Mouse (Mus musculus) CH12F3 (cell line): ENCODE data around the gene Rundc3a.

Experiments used
- in situ Hi-C: fragments of 300-500 bp; cut with MboI; formaldehyde crosslinking; loops from 2 replicates; pipeline ENCODE4 v1.14.3; 2020; ENCODE audit warnings: low sequenced_read_pairs

Rundc3a gene

GRCm38 (mm10) chr11:102408344-102408876 is 15.2 kb downstream of the Rundc3a start:
- in situ Hi-C loops = loop anchor here (5.0 kb wide), 1 partner anchor 86 kb away; no protein-coding TSS in a partner anchor

DNA sequence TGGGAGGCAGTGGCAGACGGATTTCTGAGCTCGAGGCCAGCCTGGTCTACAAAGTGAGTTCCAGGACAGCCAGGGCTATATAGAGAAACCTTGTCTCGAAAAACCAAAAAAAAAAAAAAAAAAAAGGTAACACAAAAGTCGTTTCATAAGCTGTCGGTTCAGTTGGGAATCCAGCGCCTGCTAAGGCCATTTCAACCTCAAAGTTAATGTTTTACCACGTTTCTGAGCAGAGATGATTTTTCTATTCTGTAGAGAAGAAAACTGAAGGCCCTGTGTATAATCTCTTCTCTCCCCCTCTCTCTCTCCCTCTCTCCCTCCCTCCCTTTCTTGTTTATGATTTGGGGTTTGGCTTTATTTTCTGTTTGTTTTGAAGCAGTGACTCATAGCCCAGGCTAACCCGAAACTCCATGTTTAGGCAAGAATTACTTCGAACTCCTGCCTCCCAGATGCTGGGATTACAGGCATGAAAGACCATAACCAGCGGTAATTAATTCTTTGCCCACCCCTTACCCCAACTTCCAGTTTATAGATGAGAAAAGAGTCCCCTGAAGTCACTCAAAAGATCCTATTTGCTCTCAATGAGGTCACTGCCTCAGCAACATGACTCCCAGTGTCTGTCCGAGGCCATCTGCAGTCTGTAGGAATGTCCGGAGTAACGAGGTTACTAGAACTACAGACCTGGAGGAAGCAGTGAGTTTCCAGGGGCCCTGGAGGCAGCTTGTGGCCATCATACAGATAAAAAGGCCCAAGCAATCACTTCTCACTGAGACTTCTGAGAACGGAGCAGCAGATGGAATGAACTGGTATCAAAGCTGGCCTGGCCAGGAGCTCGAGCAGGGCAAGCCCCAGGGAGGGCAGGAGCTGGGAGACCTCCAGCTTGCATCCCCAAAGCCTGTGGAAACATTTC is 15.9 kb downstream of the Rundc3a start:
- in situ Hi-C loops = loop anchor here (5.0 kb wide), 1 partner anchor 87 kb away; no protein-coding TSS in a partner anchor

DNA sequence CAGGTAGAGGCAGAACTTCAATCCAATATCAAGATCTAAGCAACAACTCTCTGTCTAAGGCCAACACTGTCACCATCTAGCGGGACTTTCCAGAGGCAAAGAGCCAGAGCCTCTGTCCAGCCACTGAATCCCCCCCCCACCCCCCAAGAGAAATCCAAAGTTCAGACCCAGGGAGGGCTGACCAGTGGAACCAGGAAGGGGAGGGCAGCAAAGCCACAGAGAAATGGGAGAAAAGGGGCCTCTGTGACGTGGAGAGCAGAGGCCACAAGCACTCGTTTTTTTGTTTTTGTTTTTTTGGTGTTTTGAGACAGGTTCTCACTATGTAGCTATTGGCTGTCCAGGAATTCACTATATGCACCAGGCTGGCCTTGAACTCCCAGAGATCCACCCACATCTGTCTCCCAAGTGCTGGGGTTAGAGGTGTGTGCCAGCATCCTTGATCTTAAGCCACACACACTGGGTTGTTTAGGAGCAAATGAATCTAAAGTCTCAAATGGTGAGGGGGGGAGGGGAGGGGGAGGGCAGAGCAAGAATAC is 16.7 kb downstream of the Rundc3a start:
- in situ Hi-C loops = loop anchor here (5.0 kb wide), 2 partner anchors 88 to 108 kb away; no protein-coding TSS in a partner anchor

DNA sequence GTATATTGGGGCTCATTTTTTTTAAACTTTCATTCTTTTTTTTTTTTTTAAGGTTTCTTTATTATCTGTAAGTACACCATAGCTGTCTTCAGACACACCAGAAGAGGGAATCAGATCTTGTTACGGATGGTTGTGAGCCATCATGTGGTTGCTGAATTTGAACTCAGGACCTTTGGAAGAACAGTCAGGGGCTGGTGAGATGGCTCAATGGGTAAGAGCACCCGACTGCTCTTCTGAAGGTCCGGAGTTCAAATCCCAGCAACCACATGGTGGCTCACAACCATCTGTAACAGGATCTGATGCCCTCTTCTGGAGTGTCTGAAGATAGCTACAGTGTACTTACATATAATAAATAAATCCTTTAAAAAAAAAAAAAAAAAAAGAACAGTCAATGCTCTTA is 17.1 kb downstream of the Rundc3a start:
- in situ Hi-C loops = loop anchor here (5.0 kb wide), 1 partner anchor 108 kb away; no protein-coding TSS in a partner anchor

- in situ Hi-C loops = loop anchor here (5.0 kb wide), 1 partner anchor 109 kb away; no protein-coding TSS in a partner anchor
These were observed 17.9 kb downstream of the Rundc3a start for GRCm38 (mm10) chr11:102411061-102411460.

DNA sequence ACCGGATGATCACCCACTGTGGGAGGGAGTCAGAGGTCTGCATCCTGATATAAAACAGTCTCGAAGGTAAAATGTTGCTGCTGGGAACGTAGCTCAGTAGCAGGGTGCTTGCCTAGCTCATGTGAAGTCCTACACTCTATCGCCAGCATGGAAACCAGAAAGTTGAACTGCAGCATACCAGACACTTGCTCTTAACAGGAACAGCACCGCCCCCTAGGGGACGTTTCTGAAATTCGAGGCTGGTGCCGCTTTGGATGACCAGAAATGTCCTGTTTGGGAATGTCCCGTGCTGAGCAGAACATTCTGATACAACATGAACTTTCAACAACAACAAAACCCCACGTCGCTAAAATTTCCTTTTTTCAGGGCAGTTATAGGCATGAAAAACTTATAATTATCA is 18.5 kb downstream of the Rundc3a start:
- in situ Hi-C loops = loop anchor here (5.0 kb wide), 1 partner anchor 109 kb away; no protein-coding TSS in a partner anchor

- in situ Hi-C loops = loop anchor here (5.0 kb wide), 1 partner anchor 111 kb away; no protein-coding TSS in a partner anchor
These were observed 19.9 kb downstream of the Rundc3a start for GRCm38 (mm10) chr11:102413059-102413458.

- in situ Hi-C loops = no loop called here
These were observed 22.0 kb downstream of the Rundc3a start for GRCm38 (mm10) chr11:102415034-102415802.

GRCm38 (mm10) chr11:102417160-102417559 is 24.0 kb downstream of the Rundc3a start:
- in situ Hi-C loops = no loop called here

- in situ Hi-C loops = no loop called here
These were observed 25.7 kb downstream of the Rundc3a start for GRCm38 (mm10) chr11:102418887-102419286.

GRCm38 (mm10) chr11:102421559-102421958 is 28.4 kb downstream of the Rundc3a start:
- in situ Hi-C loops = no loop called here

GRCm38 (mm10) chr11:102424666-102425065 is 31.5 kb downstream of the Rundc3a start:
- in situ Hi-C loops = no loop called here

GRCm38 (mm10) chr11:102425555-102426316 is 32.5 kb downstream of the Rundc3a start:
- in situ Hi-C loops = no loop called here

DNA sequence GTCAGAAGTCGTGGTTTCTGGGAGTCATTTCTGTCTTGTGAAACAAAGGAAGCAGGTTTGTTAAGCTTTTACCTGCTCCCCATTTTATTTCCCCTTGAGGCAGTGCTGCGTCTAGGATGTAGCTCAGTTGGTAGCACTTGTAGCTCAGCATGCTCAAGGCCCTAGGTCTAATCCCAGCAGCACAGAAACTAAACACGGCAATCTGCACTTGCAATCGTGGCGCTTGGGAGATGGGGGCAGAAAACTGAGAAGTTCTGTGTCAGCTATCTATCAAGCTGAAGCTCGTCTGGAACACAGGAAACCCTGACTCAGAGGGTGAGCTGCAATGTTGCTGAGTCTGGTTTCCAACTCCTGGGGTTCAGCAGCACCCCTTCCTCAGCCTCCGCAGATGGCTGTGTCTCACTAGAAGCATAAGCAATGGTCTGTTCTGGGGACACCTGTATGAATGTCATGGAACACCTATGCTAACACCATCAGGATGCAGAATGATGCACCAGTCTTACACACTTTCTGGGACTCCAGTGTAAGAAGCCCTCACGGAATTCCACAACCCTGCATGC is 35.9 kb downstream of the Rundc3a start:
- in situ Hi-C loops = no loop called here

DNA sequence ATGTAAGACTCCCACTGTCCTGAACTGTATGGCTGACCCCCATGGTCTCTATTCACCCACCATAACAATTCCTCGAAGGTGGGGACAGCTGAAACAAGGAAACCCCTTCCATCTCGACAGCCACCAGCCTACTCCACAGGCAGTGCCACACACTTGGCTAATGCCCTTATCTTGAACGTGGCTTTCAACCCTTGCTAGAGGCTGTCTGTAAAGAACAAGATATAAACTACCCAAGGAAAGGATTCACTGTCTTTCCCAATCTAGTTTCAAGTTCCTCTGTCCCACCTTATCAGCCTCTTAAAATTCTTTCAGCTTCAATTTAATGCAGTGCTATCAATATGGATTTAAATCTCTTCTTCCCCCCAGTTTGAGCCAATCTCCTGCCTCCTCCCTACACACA is 36.3 kb downstream of the Rundc3a start:
- in situ Hi-C loops = no loop called here

- in situ Hi-C loops = no loop called here
These were observed 37.2 kb downstream of the Rundc3a start, which contains the start of gene Grn for GRCm38 (mm10) chr11:102430121-102431017. Gene Grn, plus strand, starts transcription at chr11:102430315.

DNA sequence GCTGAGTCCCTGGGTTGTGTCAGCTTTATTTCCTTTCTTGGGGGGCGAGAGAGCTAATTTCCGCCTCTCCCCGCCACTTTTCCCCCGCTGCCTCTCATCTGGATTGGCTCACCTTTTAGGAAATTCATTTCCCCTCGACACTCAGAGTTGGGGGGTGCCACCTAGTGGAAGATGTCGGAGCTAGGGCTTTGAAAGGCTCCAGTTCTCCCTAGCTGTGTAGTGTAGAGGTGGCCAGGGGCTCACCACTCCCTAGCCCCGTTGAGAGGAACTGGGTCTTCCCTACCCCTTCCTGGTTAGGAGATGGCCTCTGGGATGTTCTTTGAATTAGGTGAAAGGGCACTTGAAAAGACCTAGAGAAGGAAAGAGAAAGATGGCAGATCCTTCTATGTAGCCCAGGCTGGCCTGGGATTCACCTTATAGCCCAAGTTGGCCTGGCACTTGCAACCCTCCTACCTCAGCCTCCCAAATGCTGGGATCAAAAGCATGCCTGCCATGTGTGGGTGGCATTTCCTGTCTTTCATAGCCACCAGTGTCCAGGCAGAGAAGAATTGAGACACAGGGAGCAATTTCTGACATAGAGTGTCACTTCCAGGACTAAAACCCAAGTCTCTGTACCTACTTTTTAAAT is 37.9 kb downstream of the Rundc3a start:
- in situ Hi-C loops = no loop called here

DNA sequence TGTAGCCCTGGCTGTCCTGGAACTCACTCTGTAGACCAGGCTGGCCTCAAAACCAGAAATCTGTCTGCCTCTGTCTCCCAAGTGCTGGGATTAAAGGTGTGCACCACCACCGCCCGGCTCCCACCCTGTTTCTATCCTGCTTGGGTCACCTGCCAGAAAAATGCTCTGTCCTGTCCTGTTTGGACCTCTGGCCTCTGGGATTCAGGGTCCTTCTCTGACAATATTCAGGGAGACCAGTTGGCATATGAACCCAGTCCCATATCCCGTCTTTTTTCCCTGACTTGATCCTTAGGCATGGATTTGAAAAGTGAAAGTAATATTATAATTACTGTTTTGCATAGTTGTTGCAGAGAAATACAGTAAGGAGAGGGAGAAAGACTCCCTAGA is 38.5 kb downstream of the Rundc3a start:
- in situ Hi-C loops = no loop called here
